Mouse (Mus musculus): ENCODE measurements around the gene Sobp.

DNA sequence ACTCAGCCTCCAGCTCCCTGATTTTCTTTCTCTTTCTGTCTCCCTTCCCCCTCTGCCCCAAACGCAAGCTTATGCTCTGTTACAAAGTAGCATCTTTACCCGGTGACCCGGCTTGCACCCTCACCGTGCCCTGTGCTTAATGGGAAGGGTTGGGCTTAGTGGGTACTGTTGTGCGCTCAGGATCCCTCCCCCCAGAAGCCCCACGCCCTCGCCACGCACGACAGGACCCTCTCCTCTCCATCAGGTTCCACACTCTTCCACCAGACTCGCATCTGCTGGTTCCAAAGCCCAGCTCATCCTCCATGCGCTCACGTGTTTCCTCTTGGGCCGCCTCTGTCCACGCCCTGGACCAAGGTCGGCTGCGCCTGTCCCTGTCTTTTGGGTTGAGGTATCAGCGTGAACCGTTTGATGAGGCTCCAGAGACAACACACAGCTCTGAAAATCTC lies 849 bp upstream of the Sobp start:
- TF ChIP-seq CTCF (IDR thresholded peaks at IDR 0.05; ENCODE audit: low read depth, low read length) (no peak), TAL1 (conservative IDR thresholded peaks at IDR 0.05; ENCODE audit: low read depth, low read length) (no peak), GATA1 (IDR thresholded peaks at IDR 0.05; ENCODE audit: borderline replicate concordance, low read length) (no peak)
